Mouse (Mus musculus) heart, embryonic 11.5 days (tissue): ENCODE measurements around the gene Scrt2. TPM values are rescaled to one million over a fixed set of nuclear protein-coding genes. Genes with fewer than 3 reads are reported as not detected.
A peak's percentile ranks its signal among the peaks of the same experiment; 100 is the strongest.

Experiments
- ATAC-seq: fragments of 200-750 bp; cut with Nextera tagmentation; replicated peaks from 2 replicates; pipeline ENCODE4 v1.8.0; 2017; ENCODE audit warnings: moderate library complexity; ENCODE audit not compliant: insufficient number of reproducible peaks, low FRiP score, low TSS enrichment
- H3K27ac ChIP-seq: fragments of 300-500 bp; sonication (generic); 2 replicates; pipeline ENCODE4 v1.5.1; 2014; ENCODE audit warnings: mild to moderate bottlenecking, low read depth, low read length
- H3K27me3 ChIP-seq: fragments of 300-500 bp; sonication (generic); 2 replicates; pipeline ENCODE4 v1.6.1; 2014; ENCODE audit warnings: mild to moderate bottlenecking, low read length, mixed read lengths; ENCODE audit not compliant: control insufficient read depth, insufficient read depth
- H3K36me3 ChIP-seq: fragments of 300-500 bp; sonication (generic); 2 replicates; pipeline ENCODE4 v1.6.1; 2014; ENCODE audit warnings: mild to moderate bottlenecking, low read length, moderate library complexity, mixed read lengths; ENCODE audit not compliant: control insufficient read depth, insufficient read depth
- H3K4me1 ChIP-seq: fragments of 300-500 bp; sonication (generic); 2 replicates; pipeline ENCODE4 v1.6.1; 2014; ENCODE audit warnings: low read length; ENCODE audit not compliant: control insufficient read depth, insufficient read depth
- H3K4me2 ChIP-seq: fragments of 300-500 bp; sonication (generic); 2 replicates; pipeline ENCODE4 v1.6.1; 2014; ENCODE audit warnings: mild to moderate bottlenecking, moderate library complexity
- H3K4me3 ChIP-seq: fragments of 300-500 bp; sonication (generic); 2 replicates; pipeline ENCODE4 v1.5.1; 2014; ENCODE audit warnings: low read depth, low read length
- H3K9ac ChIP-seq: fragments of 300-500 bp; sonication (generic); 2 replicates; pipeline ENCODE4 v1.6.1; 2014; ENCODE audit warnings: mild to moderate bottlenecking, low read depth, low read length, moderate library complexity
- H3K9me3 ChIP-seq: fragments of 300-500 bp; sonication (generic); replicated peaks from 2 replicates; pipeline ENCODE4 v1.6.1; 2016; ENCODE audit warnings: low read length; ENCODE audit not compliant: control insufficient read depth
- WGBS: fragments of 180-500 bp; shearing (Covaris S2); extraction: QIAGEN DNeasy Blood & Tissue Kit; methylation state at CpG from one replicate; pipeline ENCODE4 v1.1.7; 2014; ENCODE audit not compliant: insufficient replicate concordance; 5-methylcytosine and 5-hydroxymethylcytosine counted together
- polyA plus RNA-seq: library from polyadenylated mRNA; unstranded; fragments of >200 nt; fragmentation: Nextera tagmentation; extraction: Ambion mirVana; gene quantifications from 2 replicates; pipeline ENCODE4 v1.2.1, GENCODE M21; 2014

Gene Scrt2
- polyA plus RNA-seq, 1 experiment from 2014 or later = 0.11 TPM

GRCm38 (mm10) chr2:152106225-152106595 lies 24.9 kb downstream of the Scrt2 start:
- WGBS = 79% methylated on average over 3 of the region's 3 CpGs
- Histone ChIP-seq H3K36me3 (no peaks in the 10 kb centered on the region), H3K27ac (no peak overlapping the region), H3K4me3 (peak overlapping the region; percentile 73), H3K4me2 (peak overlapping the region; percentile 88), H3K27me3 (peaks cover 9% of the 10 kb centered on the region; the same call in 1 of the 2 replicates), H3K9me3 (no peaks in the 10 kb centered on the region), H3K9ac (peak overlapping the region; percentile 84; the same call in 1 of the 2 replicates), H3K4me1 (no peaks in the 10 kb centered on the region)
- no peak for ATAC-seq

- Histone ChIP-seq H3K4me2 (peak overlapping the region; percentile 88), H3K27ac (no peak overlapping the region), H3K9me3 (no peaks in the 10 kb centered on the region), H3K27me3 (peaks cover 8% of the 10 kb centered on the region; the same call in 1 of the 2 replicates), H3K36me3 (no peaks in the 10 kb centered on the region), H3K9ac (no peak overlapping the region), H3K4me1 (no peaks in the 10 kb centered on the region), H3K4me3 (peak overlapping the region; percentile 73)
- ATAC-seq = no peak
- 95% methylated on average over 10 of the region's 10 CpGs for WGBS
Measured at GRCm38 (mm10) chr2:152106597-152106996, 25.3 kb downstream of the Scrt2 start.

GRCm38 (mm10) chr2:152108702-152109101 lies 27.4 kb downstream of the Scrt2 start:
- H3K27ac ChIP-seq = no peak overlapping the region
- no peak overlapping the region for H3K9ac ChIP-seq
- H3K9me3 ChIP-seq = no peaks in the 10 kb centered on the region
- no peaks in the 10 kb centered on the region for H3K4me1 ChIP-seq
- H3K4me2 ChIP-seq = no peak overlapping the region
- H3K27me3 ChIP-seq = no peaks in the 10 kb centered on the region
- no peak overlapping the region for H3K4me3 ChIP-seq
- H3K36me3 ChIP-seq = no peaks in the 10 kb centered on the region
- ATAC-seq = no peak
- 71% methylated on average over 7 of the region's 7 CpGs for WGBS

GRCm38 (mm10) chr2:152109386-152109785 lies 28.1 kb downstream of the Scrt2 start:
- no peaks in the 10 kb centered on the region for H3K9me3 ChIP-seq
- no peak overlapping the region for H3K27ac ChIP-seq
- peaks cover 6% of the 10 kb centered on the region for H3K27me3 ChIP-seq
- no peak for ATAC-seq
- no peak overlapping the region for H3K4me2 ChIP-seq
- no peak overlapping the region for H3K4me3 ChIP-seq
- H3K9ac ChIP-seq = no peak overlapping the region
- H3K4me1 ChIP-seq = peaks cover under 1% of the 10 kb centered on the region; the same call in 1 of the 2 replicates
- 76% methylated on average over 5 of the region's 5 CpGs for WGBS
- no peaks in the 10 kb centered on the region for H3K36me3 ChIP-seq

- Histone ChIP-seq H3K9ac (no peak overlapping the region), H3K4me3 (no peak overlapping the region), H3K9me3 (no peaks in the 10 kb centered on the region), H3K4me1 (peaks cover 9% of the 10 kb centered on the region), H3K4me2 (no peak overlapping the region), H3K27me3 (peaks cover 18% of the 10 kb centered on the region), H3K27ac (no peak overlapping the region), H3K36me3 (no peaks in the 10 kb centered on the region)
- no peak for ATAC-seq
- 43% methylated on average over 2 of the region's 2 CpGs for WGBS
Measured at GRCm38 (mm10) chr2:152111311-152111710, 30.0 kb downstream of the Scrt2 start.

GRCm38 (mm10) chr2:152111920-152112319 lies 30.6 kb downstream of the Scrt2 start:
- 8% methylated on average over 7 of the region's 7 CpGs for whole genome bisulfite sequencing
- Histone ChIP-seq H3K9me3 (no peaks in the 10 kb centered on the region), H3K9ac (no peak overlapping the region), H3K36me3 (no peaks in the 10 kb centered on the region), H3K4me1 (peaks cover 9% of the 10 kb centered on the region), H3K4me2 (no peak overlapping the region), H3K27me3 (peaks cover 18% of the 10 kb centered on the region), H3K4me3 (no peak overlapping the region), H3K27ac (no peak overlapping the region)
- ATAC-seq = peak; percentile 15; the same call in 1 of the 2 replicates

- no peak for ATAC-seq
- Histone ChIP-seq H3K27me3 (peaks cover 18% of the 10 kb centered on the region), H3K4me1 (peaks cover 9% of the 10 kb centered on the region), H3K4me2 (no peak overlapping the region), H3K9ac (no peak overlapping the region), H3K9me3 (no peaks in the 10 kb centered on the region), H3K36me3 (no peaks in the 10 kb centered on the region), H3K4me3 (no peak overlapping the region), H3K27ac (no peak overlapping the region)
- 79% methylated on average over 5 of the region's 5 CpGs for WGBS
Measured at GRCm38 (mm10) chr2:152112490-152112889, 31.2 kb downstream of the Scrt2 start.

- 71% methylated on average over 10 of the region's 10 CpGs for WGBS
- Histone ChIP-seq H3K36me3 (no peaks in the 10 kb centered on the region), H3K27ac (no peak overlapping the region), H3K4me3 (no peak overlapping the region), H3K27me3 (peaks cover 18% of the 10 kb centered on the region), H3K9me3 (no peaks in the 10 kb centered on the region), H3K9ac (no peak overlapping the region), H3K4me1 (peaks cover 9% of the 10 kb centered on the region), H3K4me2 (no peak overlapping the region)
- ATAC-seq = no peak
Measured at GRCm38 (mm10) chr2:152112970-152113369, 31.6 kb downstream of the Scrt2 start.
